Mouse (Mus musculus): ENCODE measurements around the gene Bfsp2. TPM values are rescaled to one million over a fixed set of nuclear protein-coding genes. Genes with fewer than 3 reads are reported as not detected.

Bfsp2 gene
- polyA plus RNA-seq, 2 experiments, result 1.0 to 1.9 TPM

GRCm38 (mm10) chr9:103465293-103465692 is 14.9 kb downstream of the Bfsp2 start:
- ATAC-seq (ENCODE audit: low FRiP score, low read depth) (no peak), DNase-seq (ENCODE audit: low spot score) (no peak)
- no peak overlapping the region for H3K4me3 ChIP-seq (replicated peaks; ENCODE audit: low read length)
- H3K9me3 ChIP-seq (ENCODE audit: control insufficient read depth, low read length), result no peaks in the 10 kb centered on the region
- H3K9ac ChIP-seq (ENCODE audit: low read depth, low read length, severe bottlenecking), result no peak overlapping the region
- H3K27me3 ChIP-seq (ENCODE audit: control insufficient read depth, insufficient read depth, low read length), result no peaks in the 10 kb centered on the region
- 36% methylated on average over 1 of the region's 1 CpGs for WGBS
- H3K36me3 ChIP-seq (ENCODE audit: control insufficient read depth, insufficient read depth, low read length), result no peaks in the 10 kb centered on the region
- no peak for TF ChIP-seq POLR2A (IDR thresholded peaks at IDR 0.05; ENCODE audit: borderline replicate concordance, extremely low read depth, insufficient read depth, insufficient read length)
- H3K4me1 ChIP-seq (ENCODE audit: control insufficient read depth, insufficient read depth, low read length), result no peaks in the 10 kb centered on the region
- H3K27ac ChIP-seq (replicated peaks; ENCODE audit: low read depth, low read length), result no peak overlapping the region
- H3K4me2 ChIP-seq (replicated peaks; ENCODE audit: low read depth, low read length, severe bottlenecking), result no peak overlapping the region

GRCm38 (mm10) chr9:103463833-103464232 is 16.4 kb downstream of the Bfsp2 start:
- no peak for TF ChIP-seq POLR2A (IDR thresholded peaks at IDR 0.05; ENCODE audit: borderline replicate concordance, extremely low read depth, insufficient read depth, insufficient read length)
- H3K9ac ChIP-seq (ENCODE audit: low read depth, low read length, severe bottlenecking), result no peak overlapping the region
- no peaks in the 10 kb centered on the region for H3K27me3 ChIP-seq (ENCODE audit: control insufficient read depth, insufficient read depth, low read length)
- no peak for DNase-seq (ENCODE audit: low spot score)
- H3K27ac ChIP-seq (replicated peaks; ENCODE audit: low read depth, low read length), result no peak overlapping the region
- no peak for ATAC-seq (ENCODE audit: low FRiP score, low read depth)
- no peaks in the 10 kb centered on the region for H3K36me3 ChIP-seq (ENCODE audit: control insufficient read depth, insufficient read depth, low read length)
- H3K9me3 ChIP-seq (ENCODE audit: control insufficient read depth, low read length), result no peaks in the 10 kb centered on the region
- no peak overlapping the region for H3K4me2 ChIP-seq (replicated peaks; ENCODE audit: low read depth, low read length, severe bottlenecking)
- WGBS, result 83% methylated on average over 6 of the region's 6 CpGs
- H3K4me3 ChIP-seq (replicated peaks; ENCODE audit: low read length), result no peak overlapping the region
- H3K4me1 ChIP-seq (ENCODE audit: control insufficient read depth, insufficient read depth, low read length), result no peaks in the 10 kb centered on the region

DNA sequence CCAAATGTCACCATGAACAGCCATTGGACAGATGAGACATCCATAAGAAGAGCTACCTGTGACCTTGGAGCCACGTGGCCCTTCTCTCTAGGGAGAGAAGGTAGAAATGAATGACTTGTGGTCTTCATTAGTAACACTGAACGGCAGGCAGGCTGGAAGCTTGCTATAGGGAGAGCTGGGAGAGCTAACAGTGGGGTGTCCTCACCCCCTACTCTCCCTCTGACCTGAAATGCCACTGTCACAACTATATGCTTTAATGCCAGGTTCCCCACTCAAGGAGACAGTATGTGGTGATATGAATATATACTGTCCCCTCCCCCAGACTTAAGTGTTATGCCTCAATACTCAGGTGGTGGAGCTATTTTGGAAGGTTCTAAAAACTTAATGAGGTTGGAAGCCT is 20.4 kb downstream of the Bfsp2 start:
- Histone ChIP-seq H3K9me3 (ENCODE audit: control insufficient read depth, low read length) (no peaks in the 10 kb centered on the region), H3K27me3 (ENCODE audit: control insufficient read depth, insufficient read depth, low read length) (no peaks in the 10 kb centered on the region), H3K9ac (ENCODE audit: low read depth, low read length, severe bottlenecking) (no peak overlapping the region), H3K4me3 (replicated peaks; ENCODE audit: low read length) (no peak overlapping the region), H3K4me2 (replicated peaks; ENCODE audit: low read depth, low read length, severe bottlenecking) (no peak overlapping the region), H3K27ac (replicated peaks; ENCODE audit: low read depth, low read length) (no peak overlapping the region), H3K4me1 (ENCODE audit: control insufficient read depth, insufficient read depth, low read length) (no peaks in the 10 kb centered on the region), H3K36me3 (ENCODE audit: control insufficient read depth, insufficient read depth, low read length) (no peaks in the 10 kb centered on the region)
- no peak for TF ChIP-seq POLR2A (IDR thresholded peaks at IDR 0.05; ENCODE audit: borderline replicate concordance, extremely low read depth, insufficient read depth, insufficient read length)
- WGBS, result 39% methylated on average over 2 of the region's 2 CpGs
- ATAC-seq (ENCODE audit: low FRiP score, low read depth), result no peak
- no peak for DNase-seq (ENCODE audit: low spot score)

DNA sequence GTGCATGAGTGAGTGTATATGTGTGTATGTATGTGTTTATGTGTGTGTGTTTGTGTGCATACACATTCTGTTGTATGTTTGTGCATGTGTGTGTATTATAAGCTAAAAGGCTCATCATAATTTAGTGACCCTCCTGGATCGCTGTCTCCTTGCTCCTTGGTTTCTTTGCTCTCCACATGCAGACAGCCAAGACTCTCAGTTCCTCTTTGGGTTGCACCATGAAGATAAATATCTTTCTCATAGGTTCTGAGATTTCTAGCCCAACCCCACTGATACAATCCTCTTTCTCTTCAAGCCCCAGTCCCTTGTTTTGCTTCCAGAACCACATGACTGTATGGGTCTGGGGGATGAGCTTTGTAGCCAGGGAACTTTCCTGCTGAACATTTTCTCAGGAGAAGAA is 20.9 kb downstream of the Bfsp2 start:
- no peak overlapping the region for H3K4me3 ChIP-seq (replicated peaks; ENCODE audit: low read length)
- WGBS, result 100% methylated on average over 1 of the region's 1 CpGs
- no peak overlapping the region for H3K9ac ChIP-seq (ENCODE audit: low read depth, low read length, severe bottlenecking)
- H3K27me3 ChIP-seq (ENCODE audit: control insufficient read depth, insufficient read depth, low read length), result no peaks in the 10 kb centered on the region
- no peaks in the 10 kb centered on the region for H3K9me3 ChIP-seq (ENCODE audit: control insufficient read depth, low read length)
- TF ChIP-seq POLR2A (IDR thresholded peaks at IDR 0.05; ENCODE audit: borderline replicate concordance, extremely low read depth, insufficient read depth, insufficient read length), result no peak
- DNase-seq (ENCODE audit: low spot score), result no peak
- no peak overlapping the region for H3K27ac ChIP-seq (replicated peaks; ENCODE audit: low read depth, low read length)
- no peak for ATAC-seq (ENCODE audit: low FRiP score, low read depth)
- H3K4me1 ChIP-seq (ENCODE audit: control insufficient read depth, insufficient read depth, low read length), result no peaks in the 10 kb centered on the region
- H3K36me3 ChIP-seq (ENCODE audit: control insufficient read depth, insufficient read depth, low read length), result no peaks in the 10 kb centered on the region
- H3K4me2 ChIP-seq (replicated peaks; ENCODE audit: low read depth, low read length, severe bottlenecking), result no peak overlapping the region

DNA sequence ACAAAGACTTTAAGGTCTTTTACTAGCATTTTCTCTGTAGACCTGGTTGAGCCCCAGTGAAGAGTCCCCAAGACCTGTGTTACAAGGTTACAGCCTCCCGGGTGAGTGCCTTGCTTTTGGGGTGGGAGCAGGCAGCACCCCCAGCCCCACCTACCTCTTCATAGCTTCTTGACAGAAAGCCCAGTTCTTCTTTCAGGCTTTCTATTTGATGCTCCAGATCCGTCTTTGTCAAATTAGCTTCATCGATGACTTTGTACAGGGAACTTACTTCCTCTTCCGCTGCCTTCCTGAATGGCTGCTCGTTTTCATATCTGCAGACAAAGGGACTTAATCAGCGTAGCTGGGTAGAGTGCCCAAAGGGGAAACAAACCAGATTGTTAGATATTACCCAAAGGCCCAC is 30.6 kb downstream of the Bfsp2 start:
- Histone ChIP-seq H3K4me3 (replicated peaks; ENCODE audit: low read length) (no peak overlapping the region), H3K4me2 (replicated peaks; ENCODE audit: low read depth, low read length, severe bottlenecking) (no peak overlapping the region), H3K27me3 (ENCODE audit: control insufficient read depth, insufficient read depth, low read length) (no peaks in the 10 kb centered on the region), H3K27ac (replicated peaks; ENCODE audit: low read depth, low read length) (no peak overlapping the region), H3K4me1 (ENCODE audit: control insufficient read depth, insufficient read depth, low read length) (no peaks in the 10 kb centered on the region), H3K9me3 (ENCODE audit: control insufficient read depth, low read length) (no peaks in the 10 kb centered on the region), H3K36me3 (ENCODE audit: control insufficient read depth, insufficient read depth, low read length) (no peaks in the 10 kb centered on the region), H3K9ac (ENCODE audit: low read depth, low read length, severe bottlenecking) (no peak overlapping the region)
- DNase-seq (ENCODE audit: low spot score) (no peak), ATAC-seq (ENCODE audit: low FRiP score, low read depth) (no peak)
- 85% methylated on average over 6 of the region's 6 CpGs for WGBS
- TF ChIP-seq POLR2A (IDR thresholded peaks at IDR 0.05; ENCODE audit: borderline replicate concordance, extremely low read depth, insufficient read depth, insufficient read length), result no peak

DNA sequence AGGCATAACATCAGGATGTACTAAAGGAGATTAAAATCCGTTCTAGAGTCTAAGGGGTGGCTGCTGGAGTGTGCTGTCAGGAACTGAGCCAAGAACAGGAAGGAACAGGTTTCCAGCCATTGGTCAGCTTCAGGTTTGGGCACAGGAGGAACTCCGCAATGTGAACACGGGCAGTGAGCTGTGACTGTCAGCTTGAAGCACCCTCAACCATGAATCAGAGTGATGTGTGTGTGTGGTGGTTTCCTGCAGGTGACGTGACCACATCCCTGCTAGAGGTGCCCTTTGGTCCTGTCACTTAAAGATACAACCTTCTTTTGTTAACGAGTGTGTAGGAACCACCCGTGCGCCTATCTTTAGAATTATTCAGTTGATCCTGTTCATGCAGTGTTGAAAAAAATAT is 31.1 kb downstream of the Bfsp2 start:
- no peak for DNase-seq (ENCODE audit: low spot score)
- WGBS, result 81% methylated on average over 7 of the region's 7 CpGs
- Histone ChIP-seq H3K27me3 (ENCODE audit: control insufficient read depth, insufficient read depth, low read length) (no peaks in the 10 kb centered on the region), H3K27ac (replicated peaks; ENCODE audit: low read depth, low read length) (no peak overlapping the region), H3K4me3 (replicated peaks; ENCODE audit: low read length) (no peak overlapping the region), H3K4me2 (replicated peaks; ENCODE audit: low read depth, low read length, severe bottlenecking) (no peak overlapping the region), H3K36me3 (ENCODE audit: control insufficient read depth, insufficient read depth, low read length) (no peaks in the 10 kb centered on the region), H3K9ac (ENCODE audit: low read depth, low read length, severe bottlenecking) (no peak overlapping the region), H3K9me3 (ENCODE audit: control insufficient read depth, low read length) (no peaks in the 10 kb centered on the region), H3K4me1 (ENCODE audit: control insufficient read depth, insufficient read depth, low read length) (no peaks in the 10 kb centered on the region)
- no peak for TF ChIP-seq POLR2A (IDR thresholded peaks at IDR 0.05; ENCODE audit: borderline replicate concordance, extremely low read depth, insufficient read depth, insufficient read length)
- ATAC-seq (ENCODE audit: low FRiP score, low read depth), result no peak
